Mouse (Mus musculus) thymus, adult 18-20 months (tissue): ENCODE results near the gene Dbx2.

Experiments
- DNase-seq, 2 experiments: peaks; one replicate each; pipeline ENCODE4 v3.0.0; 2022; ENCODE audit warnings: mixed read lengths in 2 of 2

Gene Dbx2

DNA sequence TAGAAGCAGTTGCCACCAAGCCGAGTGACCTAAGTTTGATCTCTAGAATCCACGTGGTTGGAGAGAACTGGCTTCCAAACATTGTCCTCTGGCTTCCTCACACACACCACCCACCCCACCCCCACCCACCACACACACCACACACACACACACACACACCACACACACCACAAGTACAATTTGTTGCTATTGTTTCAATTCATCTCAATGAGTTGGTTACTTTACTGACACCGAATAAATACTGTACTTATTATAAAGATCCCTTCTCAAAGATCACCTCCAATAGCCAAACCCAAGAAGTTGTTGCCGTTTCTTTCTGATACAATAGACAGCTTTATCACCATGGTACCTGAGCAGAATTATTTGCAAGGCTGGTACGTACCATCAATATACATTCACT lies at the start of gene Dbx2:
Gene Dbx2, minus strand, starts transcription at position 101 of the 400 bp plus-strand sequence.
- DNase-seq = no peak

DNA sequence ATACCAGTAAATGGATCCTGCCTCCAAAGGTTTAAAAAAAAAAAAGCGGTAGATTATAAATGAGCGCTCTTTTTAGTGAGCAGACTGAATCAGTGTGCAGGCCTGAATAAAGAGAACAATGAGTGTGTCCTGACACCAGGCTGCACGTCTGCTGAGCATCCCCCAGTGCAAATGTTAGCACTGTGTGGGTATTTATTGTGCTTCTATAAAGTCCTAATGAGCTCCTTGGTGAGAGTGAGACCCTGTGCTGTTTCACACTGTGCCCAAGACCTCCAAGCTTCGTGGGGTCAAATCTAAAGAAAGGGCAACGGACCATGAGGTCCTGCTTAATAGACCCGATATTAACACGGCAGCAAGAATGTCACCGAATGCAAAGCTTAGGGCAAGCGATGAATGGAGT lies 46.4 kb upstream of the Dbx2 start:
- DNase-seq = no peak

DNA sequence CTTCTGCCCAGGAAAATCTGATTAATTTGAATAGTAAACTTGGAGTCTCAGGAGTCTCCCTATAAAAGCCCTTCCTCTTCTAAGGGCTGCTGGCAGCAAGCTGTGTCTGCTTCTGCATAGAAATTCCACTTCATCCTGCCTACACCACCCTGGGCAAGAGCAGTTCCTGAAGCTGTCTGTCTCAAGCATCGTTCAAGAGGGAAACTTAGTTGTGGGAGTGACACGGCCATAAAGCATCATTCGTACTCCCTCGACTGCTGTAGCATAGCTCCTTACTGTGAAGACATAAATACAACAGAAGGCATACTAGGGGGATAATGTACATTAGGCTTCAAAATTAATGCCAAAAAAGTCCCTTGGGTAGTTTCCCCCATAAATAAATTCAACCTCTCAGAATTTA lies 45.8 kb upstream of the Dbx2 start:
- no peak for DNase-seq

DNA sequence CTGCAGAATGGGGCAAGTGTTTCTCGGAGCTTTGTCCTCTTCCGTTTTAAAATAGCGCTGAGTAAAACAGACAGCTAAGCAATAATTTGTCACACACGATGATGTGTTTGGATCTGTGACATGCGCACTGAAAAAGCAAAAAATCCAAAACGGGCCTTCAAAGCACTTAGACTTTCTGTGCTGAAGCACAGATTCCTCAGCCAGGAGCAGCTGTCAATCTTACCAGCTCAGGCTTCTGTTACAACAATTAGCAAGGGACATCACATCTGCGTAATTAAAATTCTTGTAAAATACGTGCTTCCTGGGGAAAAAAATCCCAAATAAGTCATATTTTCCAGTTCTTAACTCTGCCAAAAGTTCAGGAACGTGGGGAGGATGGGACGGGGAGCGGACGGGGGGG lies 43.6 kb upstream of the Dbx2 start:
- no peak for DNase-seq

DNA sequence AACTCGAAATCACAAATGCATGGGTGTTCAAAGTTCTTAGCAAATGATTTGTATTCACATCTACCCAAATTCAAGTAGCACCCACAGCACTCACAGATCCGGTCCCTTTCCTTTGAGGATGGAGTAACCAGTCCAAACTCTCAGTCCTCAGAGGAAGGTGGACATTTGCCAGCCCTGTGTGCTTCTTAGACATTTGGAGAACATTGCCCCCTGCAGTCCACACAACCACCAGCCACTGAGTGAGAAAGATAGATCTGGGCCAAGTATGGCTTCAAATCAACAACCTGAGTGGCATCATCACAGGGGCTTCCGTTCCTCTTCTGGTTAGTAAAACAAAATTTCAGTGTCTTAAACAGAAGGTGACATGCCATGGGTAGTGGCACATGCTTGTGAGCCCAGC lies 38.0 kb upstream of the Dbx2 start:
- no peak for DNase-seq

DNA sequence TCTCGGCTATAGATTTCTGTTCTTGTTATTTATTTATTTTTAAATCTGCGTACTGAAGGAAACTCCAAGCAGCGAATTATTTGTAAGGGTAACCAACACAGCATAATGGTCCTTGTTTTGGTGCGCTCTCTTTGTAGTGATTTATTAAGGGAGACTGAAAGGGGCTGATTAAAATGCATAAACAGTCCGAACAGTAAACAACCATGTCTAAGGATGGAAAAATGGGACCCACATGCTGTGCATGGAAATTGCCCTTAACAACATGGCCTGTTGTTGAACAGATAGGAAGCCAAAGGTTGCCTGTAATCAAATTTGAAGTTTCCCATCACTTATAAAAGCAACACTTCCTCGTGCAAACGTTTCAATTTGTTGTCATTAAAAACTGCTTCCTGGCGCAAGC lies 35.8 kb upstream of the Dbx2 start:
- DNase-seq = no peak

DNA sequence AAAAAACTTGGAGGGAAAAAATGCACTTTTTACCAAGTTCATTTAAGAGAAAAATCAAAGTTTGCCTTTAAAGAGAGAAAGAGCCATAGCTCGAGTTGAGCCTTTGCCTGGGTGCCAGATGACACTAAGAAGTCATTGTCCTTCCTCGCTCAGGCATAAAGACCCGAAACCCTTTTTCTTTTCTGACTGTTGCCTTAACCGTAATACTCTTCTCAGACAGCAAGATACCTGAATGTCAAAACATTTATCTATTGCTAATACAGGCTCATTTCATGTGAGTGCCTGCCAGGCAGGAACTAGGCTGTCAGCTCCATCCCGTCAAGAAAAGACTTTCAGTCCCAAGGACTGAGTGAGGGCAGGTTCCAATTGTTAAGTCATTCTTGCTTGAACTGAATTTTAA lies 35.4 kb upstream of the Dbx2 start:
- DNase-seq = no peak

DNA sequence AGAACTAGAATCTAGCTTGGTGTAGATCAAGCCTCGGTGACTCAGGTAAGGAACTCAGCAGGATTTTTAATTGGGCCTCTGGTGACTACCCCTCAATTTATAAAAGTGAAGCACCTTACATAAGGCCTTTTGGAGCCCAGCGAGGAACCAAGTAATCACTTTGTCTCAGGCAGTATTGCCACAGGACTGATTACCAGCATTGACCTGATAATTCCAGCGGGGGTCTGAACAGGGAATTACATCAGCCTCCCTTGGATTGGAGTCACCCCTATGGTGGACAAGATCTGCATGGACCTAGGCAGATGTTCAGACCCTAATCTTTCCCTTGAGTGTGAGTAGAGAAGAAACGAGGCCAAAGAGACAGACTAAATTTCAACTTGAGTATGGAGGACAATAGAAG lies 26.9 kb upstream of the Dbx2 start:
- DNase-seq = no peak

DNA sequence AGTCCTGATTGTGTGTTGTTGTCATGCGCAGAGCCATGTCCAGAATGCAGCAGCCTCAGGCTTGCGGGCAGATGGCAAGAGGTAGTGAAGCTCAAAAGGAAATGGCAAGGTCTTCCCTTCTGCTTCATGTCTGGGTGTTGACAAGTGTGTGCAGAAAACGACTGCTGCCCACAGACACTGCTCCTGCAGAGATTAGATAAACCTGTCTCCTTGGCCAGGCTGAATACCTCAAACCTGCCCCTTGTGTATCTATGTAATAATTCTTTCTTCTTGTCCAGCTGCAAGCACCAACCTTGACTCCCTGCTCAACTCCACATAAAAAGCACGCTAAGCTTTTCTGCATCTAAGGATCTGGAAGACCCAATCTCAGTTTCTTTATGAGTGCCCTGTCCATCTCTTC lies 19.9 kb upstream of the Dbx2 start:
- no peak for DNase-seq

DNA sequence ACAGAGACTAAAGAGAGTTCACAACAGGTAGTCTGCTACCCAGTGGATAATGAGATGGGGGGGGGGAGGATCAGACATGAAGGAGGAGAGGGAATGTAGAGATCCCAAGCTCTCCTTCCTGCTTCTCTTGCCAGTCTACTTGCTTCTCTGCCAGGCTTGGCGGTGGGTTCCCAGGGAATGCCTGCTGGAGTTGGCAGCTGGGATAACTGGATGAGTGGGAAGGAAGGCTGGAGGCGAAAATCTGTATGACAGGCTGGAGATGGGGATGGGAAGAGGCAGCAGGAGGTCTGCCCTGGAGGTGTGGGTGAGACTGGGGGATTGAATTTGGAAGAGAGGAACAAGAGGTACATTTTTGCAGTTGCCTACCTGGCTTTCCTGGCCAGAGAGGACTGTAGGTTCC lies 19.4 kb upstream of the Dbx2 start:
- DNase-seq = no peak

DNA sequence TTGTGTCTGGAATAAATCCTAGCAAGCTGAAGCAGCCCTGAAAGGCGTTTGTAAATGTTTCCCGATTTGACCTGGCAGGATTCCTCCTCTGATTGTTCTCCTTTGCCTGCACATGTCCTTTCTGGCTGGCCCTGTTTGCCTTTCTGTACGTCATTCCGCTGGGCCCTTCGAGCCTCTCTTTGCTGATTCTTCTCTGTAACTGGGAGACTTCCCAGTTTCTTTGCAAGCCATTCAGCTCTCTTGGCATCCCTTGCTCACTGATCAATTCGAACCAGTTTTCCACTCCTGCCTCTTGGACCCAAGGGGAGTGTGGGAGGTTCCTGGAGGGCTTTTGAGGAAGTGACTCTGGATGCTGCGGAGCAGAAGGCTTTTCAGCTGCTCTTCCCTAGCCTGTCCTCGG lies 11.4 kb upstream of the Dbx2 start:
- DNase-seq = no peak

DNA sequence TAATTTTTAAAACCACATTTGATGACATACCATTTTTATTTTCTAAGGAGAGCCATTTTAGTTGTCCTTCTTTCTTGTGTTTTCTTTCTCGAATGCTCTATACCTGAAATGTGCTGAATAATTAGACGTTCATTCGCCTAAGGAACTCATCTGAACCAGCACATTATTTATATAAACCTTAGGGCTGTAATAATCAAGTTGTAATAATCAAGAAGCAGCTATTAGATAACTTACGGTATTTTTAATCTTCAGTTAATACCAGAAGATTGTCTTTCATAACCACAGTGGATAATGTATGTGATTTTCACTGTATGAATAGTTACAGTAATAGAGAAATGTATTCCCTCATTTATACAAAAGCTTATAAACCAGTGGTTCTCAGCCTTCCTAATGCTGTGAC lies 9.2 kb upstream of the Dbx2 start:
- no peak for DNase-seq

DNA sequence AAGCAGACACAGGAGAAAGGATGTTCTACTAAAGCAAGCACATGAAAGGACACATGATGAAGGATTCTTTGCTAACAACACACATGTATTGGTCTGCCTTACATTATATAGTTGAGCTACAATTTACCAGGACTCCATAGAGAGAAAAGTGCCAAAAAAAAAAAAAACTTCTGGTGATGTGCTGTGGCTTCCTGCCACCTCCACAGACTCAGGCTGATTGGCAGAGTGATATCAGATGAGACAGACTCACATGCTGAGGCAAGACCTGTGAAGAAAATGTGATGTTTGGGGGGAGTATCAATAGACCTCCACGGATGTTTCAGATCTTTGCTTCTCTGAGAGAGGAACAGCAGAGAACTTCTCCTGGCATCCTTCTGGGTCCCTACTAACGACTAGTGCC lies 6.0 kb upstream of the Dbx2 start:
- no peak for DNase-seq

DNA sequence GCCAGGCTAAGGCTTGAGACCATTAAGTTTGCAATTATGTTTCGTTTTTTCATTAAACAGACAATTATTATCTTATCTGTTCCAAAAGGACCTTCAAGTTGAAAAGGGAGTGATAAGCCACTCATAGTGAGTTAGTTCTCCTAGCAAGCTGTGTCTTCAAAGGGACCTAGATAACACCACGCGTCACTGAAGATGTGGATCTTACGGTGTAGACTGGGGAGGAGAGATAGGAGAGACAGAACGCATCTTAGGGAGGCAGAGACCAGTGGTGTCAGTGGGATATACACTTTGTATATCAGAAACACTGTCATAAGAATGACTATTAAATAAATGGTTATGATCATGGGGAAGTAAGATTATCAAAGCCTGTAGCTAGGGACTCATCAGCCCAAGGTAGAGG lies 4.6 kb upstream of the Dbx2 start:
- DNase-seq = no peak

DNA sequence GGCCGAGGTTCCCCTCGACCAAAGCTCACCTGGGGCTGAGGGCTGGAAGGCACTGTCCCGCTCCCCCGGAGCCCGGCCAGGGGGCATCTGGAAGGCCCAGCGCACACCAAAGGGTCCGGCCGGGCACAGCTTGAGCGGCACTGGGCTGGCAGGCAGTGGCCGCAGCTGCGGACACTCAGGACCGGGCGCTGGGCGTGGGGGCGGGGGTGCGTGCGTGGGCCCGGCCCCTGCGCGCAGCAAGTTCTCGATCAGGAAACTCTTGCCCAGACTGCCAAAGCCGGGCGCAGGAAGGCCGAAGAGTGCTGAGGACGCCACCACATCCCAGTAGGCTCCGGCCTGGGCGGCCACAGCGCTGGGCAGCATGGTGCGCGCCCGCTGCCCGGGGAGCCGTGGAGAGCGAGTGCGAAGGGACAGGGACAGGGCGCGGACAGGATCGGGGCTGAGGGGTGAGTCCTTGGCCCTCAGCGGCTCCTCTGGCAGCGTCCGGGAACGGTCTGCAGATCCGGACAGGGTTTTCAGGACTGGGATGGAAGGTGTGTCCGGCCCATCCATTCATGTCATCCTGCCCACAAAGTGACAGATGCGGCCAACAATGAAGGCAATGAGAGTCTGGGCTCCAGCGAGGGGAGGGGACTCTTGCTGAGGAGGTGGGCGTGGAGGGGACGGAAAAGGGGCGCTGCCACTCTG lies 1.4 kb downstream of the Dbx2 start:
- DNase-seq = no peak

DNA sequence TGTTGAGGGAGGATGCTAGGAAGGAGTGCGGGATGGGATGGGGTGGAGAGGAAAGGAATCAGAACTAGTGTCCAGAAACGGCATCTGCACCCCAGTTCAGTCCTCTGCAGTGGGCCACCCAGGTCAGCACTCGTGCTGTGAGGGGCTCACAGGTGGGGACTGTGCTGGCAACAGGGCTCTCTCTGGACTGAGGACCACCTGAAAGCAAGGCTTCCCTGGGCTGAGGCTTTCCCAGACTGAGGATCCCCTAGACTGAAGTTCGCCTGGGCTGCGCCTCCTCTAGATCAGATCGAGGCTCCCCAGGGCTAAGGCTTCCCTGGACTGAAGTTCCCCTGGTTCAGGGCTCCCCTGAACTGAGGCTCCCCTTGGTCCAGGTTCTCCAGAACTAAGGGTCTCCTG lies 1.9 kb downstream of the Dbx2 start:
- no peak for DNase-seq

DNA sequence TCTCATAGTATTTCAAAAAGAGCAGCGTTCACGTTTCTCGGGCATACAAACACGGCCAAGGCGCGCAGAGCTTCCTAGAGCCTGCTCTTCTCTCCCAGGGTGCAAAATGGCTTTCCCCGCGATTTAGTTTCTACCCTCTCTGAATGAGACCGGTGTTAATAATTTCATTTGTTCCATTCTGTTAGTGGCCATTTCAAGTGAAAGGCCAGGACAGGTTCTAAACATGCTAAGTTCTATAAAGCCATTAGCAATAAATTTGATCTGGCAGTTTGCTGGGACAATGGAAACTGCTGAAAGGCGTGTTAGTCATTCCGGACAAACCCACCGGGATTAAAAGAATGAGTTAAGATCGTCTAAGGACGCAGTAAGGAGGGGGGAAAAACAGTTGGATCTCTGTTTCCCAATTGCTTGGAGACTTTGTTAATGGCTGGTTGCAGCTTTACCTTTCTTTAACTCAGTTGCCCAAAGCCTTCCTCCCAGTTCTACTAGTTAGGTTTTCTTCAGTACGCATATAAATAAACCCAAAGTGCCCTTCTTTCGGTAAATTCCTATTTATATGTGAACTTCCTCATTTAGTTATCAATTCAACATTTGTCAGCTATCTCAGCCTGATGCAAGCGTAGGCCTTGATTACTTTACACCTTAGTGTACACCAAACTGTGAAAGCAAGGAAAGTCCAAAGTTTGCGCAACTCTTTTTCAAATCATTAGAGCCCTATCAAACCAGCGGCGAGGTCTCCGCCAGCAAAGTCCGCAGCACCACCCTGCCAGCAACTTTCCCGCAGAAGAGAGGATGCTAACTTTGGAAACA lies 2.7 kb downstream of the Dbx2 start:
- no peak for DNase-seq

DNA sequence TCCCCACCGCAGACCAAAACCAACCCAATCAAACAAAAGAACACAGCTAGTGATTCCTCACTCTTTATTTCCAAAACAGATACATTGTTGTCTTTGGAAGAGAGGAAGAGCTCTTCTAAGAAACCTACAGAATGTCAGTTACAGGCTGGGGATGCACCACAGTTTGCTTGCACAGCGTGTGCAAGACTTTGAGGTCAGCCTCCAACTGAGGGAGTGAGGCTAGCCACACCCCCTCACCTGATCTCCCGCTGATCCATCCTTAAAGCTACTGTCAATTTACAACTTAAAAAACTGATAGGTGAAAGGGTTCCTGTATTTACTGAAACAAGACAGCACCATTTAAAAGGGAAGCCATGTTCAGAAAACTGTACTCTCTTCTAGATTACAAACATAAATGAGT lies 3.9 kb downstream of the Dbx2 start:
- no peak for DNase-seq

DNA sequence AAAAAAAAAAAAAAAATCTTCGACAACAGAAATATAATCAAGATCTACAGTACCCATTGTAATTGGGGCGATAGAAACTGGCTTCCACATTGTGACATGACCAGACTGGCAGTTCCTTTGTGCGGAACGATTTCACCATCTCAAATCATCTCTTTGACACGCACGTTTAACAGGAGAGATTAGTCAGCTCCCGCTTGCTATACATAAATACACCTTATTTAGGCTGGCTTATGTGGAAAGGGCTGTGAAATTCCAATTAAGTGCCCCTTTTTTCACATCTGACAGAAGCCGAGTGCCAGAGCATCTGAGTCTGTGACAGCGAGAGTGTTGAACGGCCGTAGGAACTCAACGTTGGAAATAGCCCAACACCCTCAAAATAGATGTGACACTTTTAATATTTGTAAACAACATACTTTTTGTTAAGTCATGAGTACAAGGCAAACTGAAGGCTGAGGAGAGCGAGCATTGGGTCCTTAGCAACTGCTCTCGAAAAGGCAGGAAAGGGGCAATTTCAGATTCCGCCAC lies 12.2 kb downstream of the Dbx2 start:
- DNase-seq = no peak

DNA sequence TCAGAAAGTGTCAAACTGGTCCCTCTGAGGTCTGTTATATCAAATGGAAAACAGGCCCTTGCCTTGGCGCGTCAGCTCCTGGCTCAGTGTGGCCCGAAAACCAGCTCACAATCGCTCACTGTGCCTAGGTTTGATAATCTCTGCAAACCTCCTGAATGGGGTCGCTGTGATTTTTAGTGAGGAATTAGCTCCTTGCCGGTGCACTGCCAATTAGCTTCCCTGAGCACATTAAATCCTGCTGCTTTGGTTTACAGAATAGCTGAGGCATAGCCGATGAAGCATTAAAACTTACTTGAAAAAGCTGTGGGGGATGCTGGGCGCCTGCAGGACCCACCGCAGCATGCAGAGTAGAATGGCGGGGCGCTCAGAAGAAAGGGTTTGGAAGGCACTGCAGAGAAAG lies 15.4 kb downstream of the Dbx2 start:
- DNase-seq = no peak

DNA sequence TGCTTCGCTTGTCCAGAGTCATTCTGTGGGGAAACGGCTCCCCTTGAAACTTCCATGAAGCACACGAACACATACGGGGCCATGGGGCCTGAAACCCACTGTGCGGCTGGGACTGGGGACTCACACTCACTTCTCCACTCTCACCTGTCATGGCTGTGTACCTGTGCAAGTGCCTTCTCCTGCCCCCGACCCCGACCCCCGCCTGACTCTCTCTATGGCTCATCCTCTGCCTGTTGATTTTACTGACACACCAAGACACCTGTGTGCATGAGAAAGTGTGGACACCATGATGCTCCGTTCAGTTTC lies 16.0 kb downstream of the Dbx2 start:
- DNase-seq = no peak

DNA sequence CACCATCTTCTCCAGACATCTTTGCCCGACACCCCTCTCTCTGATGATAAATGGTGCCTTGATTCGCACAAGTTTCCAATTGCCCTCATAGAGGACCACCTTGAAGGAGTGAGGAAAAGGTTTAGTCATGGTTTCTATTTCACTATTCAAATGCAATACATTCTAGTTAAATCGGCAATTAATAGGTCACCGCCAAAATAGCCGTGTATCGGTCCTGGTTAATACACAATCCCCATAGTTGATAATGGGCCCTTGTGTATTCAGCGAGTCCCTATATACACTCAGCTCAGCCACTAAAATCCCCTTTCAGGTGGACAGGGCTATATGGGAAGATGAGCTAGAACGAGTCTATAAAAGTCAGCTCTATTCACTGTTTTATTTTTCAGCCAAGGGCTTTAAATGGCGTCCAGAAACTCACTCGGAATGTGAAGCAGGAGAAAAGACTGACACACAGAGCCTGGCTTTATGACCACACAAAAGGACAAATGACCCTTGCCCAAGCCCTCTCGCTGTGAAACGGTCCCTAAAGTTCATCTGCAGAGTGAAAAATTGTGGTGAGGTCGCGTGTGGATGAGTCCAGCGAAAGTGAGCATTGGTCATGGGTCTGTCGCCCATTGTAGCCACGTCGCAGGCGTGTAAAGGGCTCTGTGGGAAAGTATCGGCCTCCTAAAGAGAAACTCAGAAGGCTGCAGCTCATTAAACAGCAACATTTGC lies 16.5 kb downstream of the Dbx2 start:
- DNase-seq = no peak

DNA sequence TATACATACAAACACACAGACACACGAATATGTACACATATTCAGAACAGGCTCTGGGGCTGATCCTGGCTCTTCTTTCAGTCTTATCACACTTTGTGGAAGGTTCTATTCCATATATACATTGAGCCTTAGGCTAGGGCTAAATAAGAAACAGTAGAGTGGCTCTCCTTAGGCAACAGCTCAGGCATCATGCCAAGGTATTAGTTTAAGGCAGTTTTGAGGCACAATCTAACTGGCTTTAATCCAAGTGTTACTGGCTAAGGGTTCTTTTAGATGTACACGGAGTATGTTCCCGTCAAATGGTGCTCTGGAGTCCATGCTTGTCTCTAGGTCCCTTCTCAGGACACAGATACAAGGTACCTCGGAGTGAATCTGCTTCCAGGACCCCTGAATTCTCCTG lies 31.4 kb downstream of the Dbx2 start:
- DNase-seq = no peak

DNA sequence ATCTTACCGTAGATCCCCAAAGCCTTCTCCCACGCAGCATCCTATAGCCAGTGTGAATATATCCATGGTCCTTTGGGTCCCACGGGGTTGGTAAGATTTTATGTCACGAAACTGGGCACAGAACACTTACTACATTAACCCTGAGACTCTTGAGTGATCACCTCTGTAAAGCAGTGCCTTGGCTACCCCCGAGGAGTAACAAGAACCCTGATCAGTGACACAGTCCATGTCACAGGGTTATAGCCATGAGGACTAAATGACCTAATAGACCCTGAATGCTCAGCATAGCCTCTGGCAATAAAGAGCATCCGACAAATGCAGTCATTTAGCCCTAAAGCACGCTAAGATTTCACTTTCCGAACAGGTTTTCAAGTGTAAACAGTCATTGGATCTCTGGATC lies 33.0 kb downstream of the Dbx2 start:
- no peak for DNase-seq
